Mouse (Mus musculus) ES-E14 (cell line): ENCODE data around the gene St8sia1.

ENCODE experiments used
- CHD2 ChIP-seq: IDR thresholded peaks from 2 replicates; pipeline ENCODE4 v1.6.1; 2014; ENCODE audit warnings: mild to moderate bottlenecking, low read depth, low read length, inconsistent platforms
- HCFC1 ChIP-seq: IDR thresholded peaks from 2 replicates; pipeline ENCODE4 v1.6.1; 2012; ENCODE audit warnings: low read length, inconsistent platforms, borderline replicate concordance; ENCODE audit not compliant: insufficient read depth
- MAFK ChIP-seq: IDR thresholded peaks from 2 replicates; pipeline ENCODE4 v1.6.1; 2014; ENCODE audit warnings: mild to moderate bottlenecking, low read depth, low read length, inconsistent platforms; ENCODE audit not compliant: insufficient read depth
- ZNF384 ChIP-seq: IDR thresholded peaks from 2 replicates; pipeline ENCODE4 v1.6.1; 2012; ENCODE audit warnings: low read depth, low read length, inconsistent platforms

DNA sequence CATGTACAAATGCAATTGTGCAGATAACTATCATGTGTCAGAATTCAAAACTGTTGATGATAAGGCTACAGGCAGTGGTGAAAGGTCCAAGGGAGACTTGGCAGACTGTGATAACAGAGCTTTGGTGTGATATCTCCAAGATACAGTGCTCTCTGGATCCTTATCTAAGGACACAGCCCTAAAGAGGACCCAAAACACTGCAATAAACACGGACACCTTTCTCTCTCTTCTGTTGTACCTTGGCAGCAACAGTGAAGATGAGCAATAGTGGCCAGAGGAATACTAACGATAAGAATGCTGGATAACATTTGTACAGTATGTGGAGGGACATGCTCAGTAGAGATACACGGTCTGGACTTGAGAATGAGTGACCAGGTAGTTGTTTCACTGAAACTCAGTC lies 55.8 kb downstream of the St8sia1 start:
- TF ChIP-seq ZNF384 (no peak), CHD2 (no peak), HCFC1 (no peak), MAFK (no peak)
